Mouse (Mus musculus): ENCODE measurements around the gene Ptprf.
A peak's percentile ranks its signal among the peaks of the same experiment; 100 is the strongest.

Ptprf gene

DNA sequence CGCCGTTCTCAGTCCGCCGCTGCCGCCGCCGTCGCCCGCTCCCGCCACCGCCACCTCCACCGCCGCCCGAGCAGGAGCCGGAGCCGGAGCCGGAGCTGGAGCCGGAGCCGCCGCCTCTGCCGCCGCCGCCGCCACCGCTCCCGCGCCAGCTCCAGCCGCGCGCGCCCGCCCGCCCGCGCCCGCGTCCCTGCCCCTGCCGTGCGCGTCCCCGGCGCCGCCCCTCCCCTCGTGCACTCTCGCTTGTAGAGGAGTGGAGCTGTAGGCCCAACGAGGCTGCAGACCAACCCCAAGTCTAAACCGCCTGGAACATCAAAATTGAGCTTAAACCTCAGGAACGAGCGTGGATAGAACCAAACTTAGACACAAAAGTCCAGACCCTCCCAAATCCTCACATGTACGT, at the start of gene Ptprf:
TSS of gene Ptprf (minus strand) at position 175 of the 400 bp plus-strand sequence.
- DNase-seq (ENCODE audit: low spot score in 2 of 2): peak; percentile 85 to 91

DNA sequence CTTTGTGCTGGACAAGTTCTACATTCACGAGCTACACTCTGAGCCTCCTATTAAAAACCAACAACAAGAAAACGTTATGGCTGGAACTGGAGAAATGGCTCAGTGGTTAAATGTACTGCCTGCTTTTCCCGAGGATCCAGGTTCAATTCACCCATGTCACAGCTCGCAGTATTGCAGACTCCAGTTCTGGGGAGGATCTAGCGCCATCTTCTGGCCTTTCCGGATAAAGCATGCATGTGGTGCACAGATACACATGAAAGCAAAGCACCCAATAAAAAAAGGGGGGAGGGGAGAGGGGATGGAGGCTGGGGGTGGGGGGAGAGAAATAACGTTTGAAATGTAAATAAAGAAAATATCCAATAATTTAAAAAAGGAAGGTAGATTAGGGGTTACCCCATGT, 45.5 kb upstream of the Ptprf start:
- peak; percentile 70 to 80 for DNase-seq (ENCODE audit: low spot score in 2 of 2)

DNA sequence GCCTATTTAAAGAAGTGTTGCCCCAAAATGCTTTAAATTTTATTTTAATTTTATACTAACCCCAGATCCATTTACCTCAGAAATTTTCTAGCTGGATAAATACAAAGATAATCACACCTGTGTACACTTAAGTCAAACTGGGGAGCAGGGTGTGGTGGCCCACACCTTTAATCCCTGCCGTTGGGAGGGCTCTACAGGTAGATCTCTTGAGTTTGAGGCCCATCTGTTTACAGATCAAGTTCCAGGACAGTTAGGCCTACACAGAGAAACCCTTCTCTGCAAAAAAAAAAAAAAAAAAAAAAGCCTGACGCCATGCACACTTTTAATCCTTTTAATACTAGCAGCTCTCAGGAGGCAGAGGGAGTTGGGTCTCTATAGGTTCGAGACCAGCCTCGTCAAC, 44.8 kb upstream of the Ptprf start:
- no peak for DNase-seq (ENCODE audit: low spot score in 2 of 2)

GRCm38 (mm10) chr4:118331777-118332176, 40.6 kb upstream of the Ptprf start:
- no peak for DNase-seq (ENCODE audit: low spot score in 2 of 2)

DNA sequence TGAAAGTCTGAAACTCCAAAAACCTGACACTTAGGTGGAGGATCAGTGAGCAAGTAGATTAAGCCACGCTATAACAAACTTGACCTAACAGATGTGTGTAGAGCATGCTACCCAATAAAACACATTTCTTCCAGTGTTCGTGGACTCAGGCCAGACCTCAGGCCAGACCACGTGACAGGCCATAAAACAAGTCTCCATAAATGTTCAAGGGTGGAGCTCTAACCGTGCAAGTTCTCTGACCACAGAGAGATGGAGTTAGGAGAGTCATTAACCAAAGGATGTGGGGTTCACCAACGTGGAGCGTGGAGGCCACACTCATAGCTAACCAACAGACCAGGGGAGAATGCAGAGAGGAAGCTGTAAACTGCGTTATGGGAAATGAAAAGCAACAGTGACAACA, 35.3 kb upstream of the Ptprf start:
- DNase-seq (ENCODE audit: low spot score in 2 of 2): no peak

GRCm38 (mm10) chr4:118320636-118321035, 29.4 kb upstream of the Ptprf start:
- DNase-seq (ENCODE audit: low spot score in 2 of 2): no peak

- DNase-seq (ENCODE audit: low spot score in 2 of 2): no peak
Observed at GRCm38 (mm10) chr4:118319706-118320344, 28.6 kb upstream of the Ptprf start.

DNA sequence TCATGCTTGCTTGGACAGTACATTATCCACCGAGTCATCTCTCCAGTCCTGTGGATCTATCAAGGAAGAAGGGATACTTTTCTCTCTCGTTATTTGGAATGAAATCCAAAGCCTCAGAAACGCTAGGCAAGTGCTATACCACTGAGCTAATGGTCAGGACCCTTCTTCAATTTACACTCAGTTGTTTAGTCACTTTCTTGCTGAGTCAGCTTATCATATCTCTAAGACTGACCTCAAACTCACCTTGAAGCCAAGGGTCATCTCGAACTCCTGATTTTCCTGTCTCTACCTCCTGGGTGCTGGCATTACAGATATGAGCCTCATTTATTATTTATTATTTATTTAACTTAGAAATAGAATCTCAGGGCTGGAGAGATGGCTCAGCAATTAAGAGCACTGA, 25.5 kb upstream of the Ptprf start:
- DNase-seq (ENCODE audit: low spot score in 2 of 2): no peak

DNA sequence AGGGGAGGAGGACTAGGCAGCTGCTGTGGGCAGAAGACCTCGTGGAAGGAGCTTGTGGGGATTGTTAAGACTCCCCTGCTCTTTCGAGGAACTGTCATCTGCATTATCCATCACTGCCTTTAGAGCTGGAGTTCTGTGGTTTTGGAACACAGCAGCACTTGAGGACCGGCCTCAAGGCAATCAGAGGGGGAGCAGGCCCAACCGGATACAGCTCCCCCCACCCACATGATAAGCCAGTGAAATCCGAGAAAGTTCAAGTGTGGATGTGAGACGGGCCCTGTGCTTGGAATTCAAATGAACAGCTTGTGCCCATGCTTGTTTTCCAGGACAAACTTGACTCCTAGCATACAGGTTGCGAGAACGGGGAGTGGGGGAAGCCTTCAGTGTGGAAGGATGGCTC, 24.1 kb upstream of the Ptprf start:
- DNase-seq (ENCODE audit: low spot score in 2 of 2): no peak

DNA sequence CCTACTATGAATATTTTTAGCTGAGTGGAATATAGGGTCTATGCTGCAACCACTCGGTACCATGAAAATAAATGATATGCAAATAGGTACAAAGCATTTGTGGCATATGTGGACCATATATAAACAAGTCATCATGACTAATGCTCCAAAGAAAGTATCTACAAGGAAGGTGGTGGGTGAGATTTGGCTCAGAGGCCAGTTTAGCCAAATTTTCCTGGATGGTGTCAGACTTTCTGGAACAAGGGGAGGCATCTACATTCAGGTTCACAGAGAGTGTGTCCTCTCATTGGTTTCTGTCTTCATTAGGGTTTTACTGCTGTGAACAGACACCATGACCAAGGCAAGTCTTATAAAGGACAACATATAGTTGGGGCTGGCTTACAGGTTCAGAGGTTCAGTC, 19.3 kb upstream of the Ptprf start:
- no peak for DNase-seq (ENCODE audit: low spot score in 2 of 2)

DNA sequence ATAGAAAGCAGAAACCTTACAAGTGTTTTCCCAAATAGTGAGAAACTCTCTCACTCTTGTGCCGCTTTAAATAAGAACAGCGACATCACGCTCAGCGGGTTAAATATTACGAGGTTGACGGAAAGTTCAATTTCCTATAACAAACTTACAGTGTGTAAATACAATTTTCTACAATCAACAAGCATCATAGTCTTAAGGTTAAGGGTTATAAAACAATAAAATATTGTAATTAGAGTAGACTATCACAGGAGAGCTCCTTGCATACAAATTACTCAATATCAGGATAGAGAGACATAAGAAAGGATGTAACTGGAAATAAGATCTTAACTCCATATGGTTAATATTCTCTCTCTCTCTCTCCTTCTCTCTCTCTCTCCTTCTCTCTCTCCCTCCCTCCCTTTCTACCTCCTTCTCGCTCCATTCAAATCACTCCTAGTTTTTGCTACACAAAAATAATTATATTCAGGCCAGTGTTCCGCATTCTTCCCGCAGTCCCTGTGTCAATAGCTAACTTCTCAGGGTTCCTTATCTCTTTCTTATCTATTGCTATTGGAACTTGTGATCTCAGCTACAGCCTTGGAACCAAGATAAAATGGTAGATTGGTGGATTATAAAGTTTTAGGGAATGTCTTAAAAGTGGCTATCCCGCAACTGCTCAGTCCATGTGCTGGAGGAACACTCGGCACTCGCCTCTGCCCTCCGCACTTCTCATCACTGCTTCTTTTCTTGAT, 16.5 kb upstream of the Ptprf start:
- no peak for DNase-seq (ENCODE audit: low spot score in 2 of 2)

GRCm38 (mm10) chr4:118306113-118306696, 15.0 kb upstream of the Ptprf start:
- no peak for DNase-seq (ENCODE audit: low spot score in 2 of 2)

DNA sequence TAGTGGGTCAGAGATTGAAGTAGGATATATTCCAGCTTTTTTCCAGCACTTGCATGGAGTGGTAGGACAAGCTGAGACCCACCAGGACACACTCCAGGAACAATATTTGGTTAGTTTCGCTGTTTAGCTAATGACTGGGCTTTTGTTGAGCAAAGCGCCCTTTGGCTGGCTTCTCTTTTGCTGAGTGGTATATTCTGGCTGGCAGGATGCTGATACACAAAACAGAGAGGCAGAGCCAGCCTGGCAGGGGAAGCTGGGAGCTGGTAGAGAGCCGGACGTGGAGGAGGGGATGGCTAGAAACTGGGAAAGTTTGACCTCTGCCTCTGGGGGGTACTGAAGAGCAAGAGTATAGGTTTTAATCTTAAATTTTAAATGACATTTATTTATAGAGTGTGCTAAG, 13.8 kb upstream of the Ptprf start:
- no peak for DNase-seq (ENCODE audit: low spot score in 2 of 2)

GRCm38 (mm10) chr4:118297844-118298243, 6.6 kb upstream of the Ptprf start:
- DNase-seq (ENCODE audit: low spot score in 2 of 2): no peak

- no peak for DNase-seq (ENCODE audit: low spot score in 2 of 2)
Observed at GRCm38 (mm10) chr4:118295651-118296561, 4.7 kb upstream of the Ptprf start.

- no peak for DNase-seq (ENCODE audit: low spot score in 2 of 2)
Observed at GRCm38 (mm10) chr4:118294811-118295210, 3.6 kb upstream of the Ptprf start.

- DNase-seq (ENCODE audit: low spot score in 2 of 2): peak; percentile 83 to 86
Observed at GRCm38 (mm10) chr4:118292741-118293306, 1.6 kb upstream of the Ptprf start.

GRCm38 (mm10) chr4:118290416-118291030, 682 bp downstream of the Ptprf start:
- peak in 1 of 2 experiments; percentile 51 for DNase-seq (ENCODE audit: low spot score in 2 of 2)

DNA sequence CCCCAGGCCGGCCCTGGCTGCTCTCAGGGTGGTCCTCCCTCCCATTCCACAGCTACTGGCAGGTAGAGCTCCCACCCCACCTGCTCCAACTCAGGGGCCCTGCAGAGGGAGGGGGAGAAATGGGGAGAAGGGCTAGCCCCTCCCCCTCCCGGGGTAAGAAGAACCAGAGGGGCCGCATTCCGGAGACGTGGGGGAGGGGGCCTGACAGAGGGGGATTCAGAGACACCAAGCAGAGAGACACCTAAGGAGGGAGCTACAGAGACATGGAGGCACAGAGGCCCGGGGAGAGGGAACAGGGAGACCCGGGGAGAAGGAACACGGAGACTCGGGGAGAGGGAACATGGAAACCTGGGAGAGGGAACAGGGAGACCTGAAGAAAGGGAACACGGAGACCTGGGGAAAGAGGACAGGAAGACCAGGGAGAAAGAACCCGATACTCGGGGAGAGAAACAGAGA, 1.2 kb downstream of the Ptprf start:
- peak in 1 of 2 experiments; percentile 53 for DNase-seq (ENCODE audit: low spot score in 2 of 2)

DNA sequence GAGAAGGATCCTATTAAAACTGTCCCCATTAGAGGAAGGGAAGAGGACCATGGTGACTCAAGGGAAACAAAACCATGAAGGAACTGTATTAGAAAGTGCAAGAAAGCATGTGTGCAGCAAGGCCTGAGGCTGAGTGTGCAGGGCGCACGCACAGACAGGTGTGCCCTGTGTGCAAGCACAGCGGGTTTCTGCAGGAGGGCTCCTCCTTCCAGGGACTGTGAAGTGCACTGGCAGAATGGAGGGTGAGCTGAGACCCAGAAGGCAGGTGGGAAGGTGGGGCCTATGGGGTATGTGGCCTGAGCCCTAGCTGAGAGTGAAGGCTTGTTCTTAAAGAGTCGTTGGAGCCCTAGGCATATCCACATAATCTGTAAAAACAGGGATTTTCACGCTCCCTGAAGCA, 1.9 kb downstream of the Ptprf start:
- no peak for DNase-seq (ENCODE audit: low spot score in 2 of 2)

DNA sequence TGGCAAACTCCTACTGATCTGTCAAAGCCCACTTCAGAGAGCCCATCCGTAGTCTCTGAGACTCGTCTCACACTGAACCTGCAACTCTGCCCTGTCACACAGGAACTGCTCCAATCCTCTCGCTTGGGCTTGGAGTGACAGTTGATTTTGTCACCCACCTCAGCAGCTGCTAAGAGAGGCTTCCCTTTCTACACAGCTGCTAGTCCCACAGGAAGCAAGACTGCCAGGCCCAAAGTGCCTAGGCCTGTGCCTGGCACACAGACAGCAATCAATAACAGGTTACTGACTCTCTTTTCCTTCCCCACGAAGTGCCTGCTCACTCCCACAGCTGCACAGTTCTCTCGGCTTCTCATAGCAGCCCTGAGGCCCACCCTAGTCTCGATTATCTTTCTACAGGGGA, 2.7 kb downstream of the Ptprf start:
- DNase-seq (ENCODE audit: low spot score in 2 of 2): no peak

Data from right cerebral cortex, postnatal 10 days (tissue).